Mouse (Mus musculus): ENCODE measurements around the gene Ccdc24. TPM values are rescaled to one million over a fixed set of nuclear protein-coding genes. Genes with fewer than 3 reads are reported as not detected.

Gene Ccdc24
- polyA plus RNA-seq, 1 experiment = 0.07 TPM

GRCm38 (mm10) chr4:117852152-117852868 lies 20.0 kb downstream of the Ccdc24 start:
- TF ChIP-seq GATA1 (IDR thresholded peaks at IDR 0.05; ENCODE audit: low read length) = no peak
- no peak for TF ChIP-seq TAL1 (IDR thresholded peaks at IDR 0.05; ENCODE audit: low read length)
- peaks cover 100% of the 10 kb centered on the region for H3K36me3 ChIP-seq (ENCODE audit: control insufficient read depth)
- H3K27me3 ChIP-seq (ENCODE audit: control insufficient read depth) = no peaks in the 10 kb centered on the region; the same call in 1 of the 2 replicates
- no peaks in the 10 kb centered on the region for H3K9me3 ChIP-seq (ENCODE audit: control insufficient read depth, low read length)
- no peak overlapping the region for H3K4me3 ChIP-seq (replicated peaks)
- peaks cover 84% of the 10 kb centered on the region for H3K4me1 ChIP-seq (ENCODE audit: control insufficient read depth)

- Histone ChIP-seq H3K27me3 (ENCODE audit: control insufficient read depth) (no peaks in the 10 kb centered on the region; the same call in 1 of the 2 replicates), H3K36me3 (ENCODE audit: control insufficient read depth) (peaks cover 100% of the 10 kb centered on the region)
These were observed 21.5 kb downstream of the Ccdc24 start for GRCm38 (mm10) chr4:117850871-117851270.

GRCm38 (mm10) chr4:117850176-117850575 lies 22.2 kb downstream of the Ccdc24 start:
- peaks cover 100% of the 10 kb centered on the region for H3K36me3 ChIP-seq (ENCODE audit: control insufficient read depth)
- TF ChIP-seq TAL1 (IDR thresholded peaks at IDR 0.05; ENCODE audit: low read length) (no peak), GATA1 (IDR thresholded peaks at IDR 0.05; ENCODE audit: low read length) (no peak)
- no peaks in the 10 kb centered on the region; the same call in 1 of the 2 replicates for H3K27me3 ChIP-seq (ENCODE audit: control insufficient read depth)
- H3K4me3 ChIP-seq (replicated peaks) = no peak overlapping the region
- no peaks in the 10 kb centered on the region for H3K9me3 ChIP-seq (ENCODE audit: control insufficient read depth, low read length)
- peaks cover 87% of the 10 kb centered on the region for H3K4me1 ChIP-seq (ENCODE audit: control insufficient read depth)

More at GRCm38 (mm10) chr4:117850871-117851270, 21.5 kb downstream of the Ccdc24 start:
- no peak for TF ChIP-seq TAL1 (IDR thresholded peaks at IDR 0.05; ENCODE audit: low read length)
- no peak for TF ChIP-seq GATA1 (IDR thresholded peaks at IDR 0.05; ENCODE audit: low read length)
- Histone ChIP-seq H3K9me3 (ENCODE audit: control insufficient read depth, low read length) (no peaks in the 10 kb centered on the region), H3K4me3 (replicated peaks) (no peak overlapping the region), H3K4me1 (ENCODE audit: control insufficient read depth) (peaks cover 87% of the 10 kb centered on the region)

GRCm38 (mm10) chr4:117849506-117849905 lies 22.9 kb downstream of the Ccdc24 start:
- TF ChIP-seq TAL1 (IDR thresholded peaks at IDR 0.05; ENCODE audit: low read length) (no peak), GATA1 (IDR thresholded peaks at IDR 0.05; ENCODE audit: low read length) (no peak)
- Histone ChIP-seq H3K9me3 (ENCODE audit: control insufficient read depth, low read length) (no peaks in the 10 kb centered on the region), H3K27me3 (ENCODE audit: control insufficient read depth) (no peaks in the 10 kb centered on the region; the same call in 1 of the 2 replicates), H3K4me3 (replicated peaks) (no peak overlapping the region), H3K36me3 (ENCODE audit: control insufficient read depth) (peaks cover 100% of the 10 kb centered on the region), H3K4me1 (ENCODE audit: control insufficient read depth) (peaks cover 87% of the 10 kb centered on the region)

- Histone ChIP-seq H3K9me3 (ENCODE audit: control insufficient read depth, low read length) (no peaks in the 10 kb centered on the region), H3K4me3 (replicated peaks) (no peak overlapping the region), H3K36me3 (ENCODE audit: control insufficient read depth) (peaks cover 100% of the 10 kb centered on the region), H3K27me3 (ENCODE audit: control insufficient read depth) (no peaks in the 10 kb centered on the region; the same call in 1 of the 2 replicates), H3K4me1 (ENCODE audit: control insufficient read depth) (peaks cover 88% of the 10 kb centered on the region)
- no peak for TF ChIP-seq GATA1 (IDR thresholded peaks at IDR 0.05; ENCODE audit: low read length)
- no peak for TF ChIP-seq TAL1 (IDR thresholded peaks at IDR 0.05; ENCODE audit: low read length)
These were observed 23.3 kb downstream of the Ccdc24 start for GRCm38 (mm10) chr4:117849063-117849462.

GRCm38 (mm10) chr4:117847011-117847410 lies 25.3 kb downstream of the Ccdc24 start:
- peaks cover 100% of the 10 kb centered on the region for H3K36me3 ChIP-seq (ENCODE audit: control insufficient read depth)

GRCm38 (mm10) chr4:117846261-117846660 lies 26.1 kb downstream of the Ccdc24 start:
- Histone ChIP-seq H3K9me3 (ENCODE audit: control insufficient read depth, low read length) (no peaks in the 10 kb centered on the region), H3K27me3 (ENCODE audit: control insufficient read depth) (no peaks in the 10 kb centered on the region; the same call in 1 of the 2 replicates), H3K36me3 (ENCODE audit: control insufficient read depth) (peaks cover 100% of the 10 kb centered on the region), H3K4me3 (replicated peaks) (no peak overlapping the region), H3K4me1 (ENCODE audit: control insufficient read depth) (peaks cover 88% of the 10 kb centered on the region)
- TF ChIP-seq GATA1 (IDR thresholded peaks at IDR 0.05; ENCODE audit: low read length) (no peak), TAL1 (IDR thresholded peaks at IDR 0.05; ENCODE audit: low read length) (no peak)

More at GRCm38 (mm10) chr4:117847011-117847410, 25.3 kb downstream of the Ccdc24 start:
- Histone ChIP-seq H3K27me3 (ENCODE audit: control insufficient read depth) (no peaks in the 10 kb centered on the region; the same call in 1 of the 2 replicates), H3K4me1 (ENCODE audit: control insufficient read depth) (peaks cover 82% of the 10 kb centered on the region), H3K4me3 (replicated peaks) (no peak overlapping the region), H3K9me3 (ENCODE audit: control insufficient read depth, low read length) (no peaks in the 10 kb centered on the region)
- TF ChIP-seq GATA1 (IDR thresholded peaks at IDR 0.05; ENCODE audit: low read length) (no peak), TAL1 (IDR thresholded peaks at IDR 0.05; ENCODE audit: low read length) (no peak)

- H3K9me3 ChIP-seq (ENCODE audit: control insufficient read depth, low read length) = no peaks in the 10 kb centered on the region
- TF ChIP-seq GATA1 (IDR thresholded peaks at IDR 0.05; ENCODE audit: low read length) = no peak
- TF ChIP-seq TAL1 (IDR thresholded peaks at IDR 0.05; ENCODE audit: low read length) = no peak
- H3K4me1 ChIP-seq (ENCODE audit: control insufficient read depth) = peaks cover 91% of the 10 kb centered on the region
- no peaks in the 10 kb centered on the region; the same call in 1 of the 2 replicates for H3K27me3 ChIP-seq (ENCODE audit: control insufficient read depth)
- peaks cover 100% of the 10 kb centered on the region for H3K36me3 ChIP-seq (ENCODE audit: control insufficient read depth)
- H3K4me3 ChIP-seq (replicated peaks) = no peak overlapping the region
These were observed 27.0 kb downstream of the Ccdc24 start for GRCm38 (mm10) chr4:117845316-117845715.

- Histone ChIP-seq H3K27me3 (ENCODE audit: control insufficient read depth) (no peaks in the 10 kb centered on the region; the same call in 1 of the 2 replicates), H3K4me1 (ENCODE audit: control insufficient read depth) (peaks cover 91% of the 10 kb centered on the region), H3K9me3 (ENCODE audit: control insufficient read depth, low read length) (no peaks in the 10 kb centered on the region), H3K4me3 (replicated peaks) (no peak overlapping the region), H3K36me3 (ENCODE audit: control insufficient read depth) (peaks cover 100% of the 10 kb centered on the region)
- no peak for TF ChIP-seq GATA1 (IDR thresholded peaks at IDR 0.05; ENCODE audit: low read length)
- no peak for TF ChIP-seq TAL1 (IDR thresholded peaks at IDR 0.05; ENCODE audit: low read length)
These were observed 27.9 kb downstream of the Ccdc24 start for GRCm38 (mm10) chr4:117844467-117844866.

Measured in erythroblast, embryonic 14.5 days (primary cell).